Mouse (Mus musculus): ENCODE results near the gene Asb1.

DNA sequence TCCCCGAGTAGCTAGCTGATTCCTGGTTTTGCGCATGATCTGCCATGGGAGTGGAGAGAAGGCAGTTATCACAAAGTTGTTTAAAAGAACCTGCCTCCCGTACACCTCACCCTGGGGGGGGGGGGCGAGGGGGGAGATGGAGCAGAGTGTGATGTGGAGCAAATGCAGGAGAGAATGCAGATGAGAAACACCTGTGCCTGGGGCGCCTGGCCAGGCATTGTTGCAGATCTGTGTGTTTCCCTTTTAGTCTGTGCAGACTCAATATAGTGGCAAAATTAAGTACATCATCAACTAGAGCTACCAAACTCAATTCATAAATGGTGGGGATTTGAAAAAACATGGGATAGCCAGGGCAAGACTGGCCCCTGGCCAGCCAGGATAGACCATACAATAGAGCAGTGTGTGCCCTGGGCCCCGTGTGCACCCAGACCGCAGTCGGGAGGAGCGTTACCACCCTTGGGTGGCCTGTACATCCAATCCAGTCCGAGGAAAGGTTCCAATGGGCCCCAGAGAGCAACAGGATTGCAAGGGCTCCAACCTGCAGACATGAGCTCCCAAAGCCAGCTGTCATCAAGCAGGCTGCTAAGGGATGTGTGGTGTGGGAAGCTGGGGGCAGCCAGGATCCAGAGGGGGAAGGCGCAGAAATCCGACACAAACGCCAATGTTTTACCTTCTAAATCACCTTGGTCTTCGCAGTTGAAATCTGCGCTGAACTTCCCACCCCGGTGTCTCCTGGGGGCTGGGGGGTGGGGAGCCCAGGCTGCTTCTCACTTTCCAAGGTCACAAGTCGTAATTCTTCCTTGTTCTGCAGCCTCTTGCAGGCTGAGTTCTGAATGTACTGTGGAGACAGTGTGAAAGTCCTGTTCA is 44.9 kb downstream of the Asb1 start:
- TF ChIP-seq CTCF (IDR thresholded peaks at IDR 0.05; ENCODE audit: insufficient read depth, low read length) (no peak), POLR2A (IDR thresholded peaks at IDR 0.05; ENCODE audit: borderline replicate concordance, extremely low read depth, low read depth, low read length) (no peak)

All from lung, adult 2 months (tissue).